Mouse (Mus musculus) E14TG2a.4 (cell line): Measurements from ENCODE around the gene Fam168b.

Experiments
- H3K27me3 ChIP-seq: 2 replicates; pipeline ENCODE4 v1.6.1; 2014; ENCODE audit warnings: low read length, control low read depth; ENCODE audit not compliant: insufficient read depth
- H3K36me3 ChIP-seq: 2 replicates; pipeline ENCODE4 v1.6.1; 2014; ENCODE audit warnings: low read length, control low read depth; ENCODE audit not compliant: insufficient read depth
- H3K4me1 ChIP-seq: replicated peaks from 2 replicates; pipeline ENCODE4 v1.6.1; 2014; ENCODE audit warnings: low read depth, low read length, control low read depth
- H3K4me3 ChIP-seq: replicated peaks from 2 replicates; pipeline ENCODE4 v1.5.1; 2014; ENCODE audit warnings: mild to moderate bottlenecking, low read length
- H3K9me3 ChIP-seq: 2 replicates; pipeline ENCODE4 v1.6.1; 2014; ENCODE audit warnings: low read length, control low read depth
- CTCF ChIP-seq: conservative IDR thresholded peaks from 2 replicates; pipeline ENCODE4 v1.5.1; 2014; ENCODE audit warnings: low read length
- NANOG ChIP-seq: IDR thresholded peaks from 2 replicates; pipeline ENCODE4 v1.6.1; 2014; ENCODE audit warnings: borderline replicate concordance, low read length, mixed read lengths
- POU5F1 ChIP-seq: IDR thresholded peaks from 2 replicates; pipeline ENCODE4 v1.6.1; 2014; ENCODE audit warnings: low read length, borderline replicate concordance

The Fam168b gene

GRCm38 (mm10) chr1:34855056-34855739 lies 12.3 kb upstream of the Fam168b start:
- peaks cover 52% of the 10 kb centered on the region for H3K4me1 ChIP-seq
- no peaks in the 10 kb centered on the region for H3K9me3 ChIP-seq
- H3K4me3 ChIP-seq, result no peak overlapping the region
- peaks cover 7% of the 10 kb centered on the region; the same call in 1 of the 2 replicates for H3K27me3 ChIP-seq
- TF ChIP-seq NANOG, result no peak
- TF ChIP-seq POU5F1, result no peak
- no peak for TF ChIP-seq CTCF
- H3K36me3 ChIP-seq, result no peaks in the 10 kb centered on the region

- no peaks in the 10 kb centered on the region for H3K36me3 ChIP-seq
- TF ChIP-seq NANOG, result no peak
- H3K27me3 ChIP-seq, result peaks cover 10% of the 10 kb centered on the region
Measured at GRCm38 (mm10) chr1:34853786-34854185, 10.9 kb upstream of the Fam168b start.

GRCm38 (mm10) chr1:34852116-34852878 lies 9.4 kb upstream of the Fam168b start:
- Histone ChIP-seq H3K36me3 (no peaks in the 10 kb centered on the region), H3K27me3 (peaks cover 10% of the 10 kb centered on the region), H3K4me1 (peaks cover 43% of the 10 kb centered on the region), H3K9me3 (no peaks in the 10 kb centered on the region), H3K4me3 (no peak overlapping the region)
- TF ChIP-seq CTCF (no peak), POU5F1 (no peak), NANOG (no peak)

More at GRCm38 (mm10) chr1:34853786-34854185, 10.9 kb upstream of the Fam168b start:
- H3K9me3 ChIP-seq, result no peaks in the 10 kb centered on the region
- peaks cover 46% of the 10 kb centered on the region for H3K4me1 ChIP-seq
- no peak overlapping the region for H3K4me3 ChIP-seq

- TF ChIP-seq POU5F1 (no peak), CTCF (no peak), NANOG (no peak)
- Histone ChIP-seq H3K36me3 (no peaks in the 10 kb centered on the region), H3K4me1 (peaks cover 43% of the 10 kb centered on the region), H3K4me3 (no peak overlapping the region), H3K27me3 (peaks cover 15% of the 10 kb centered on the region), H3K9me3 (0 out of 2 replicates have a peak, but pooled peaks cover 2% of the 10 kb centered on the region)
Measured at GRCm38 (mm10) chr1:34851562-34851961, 8.7 kb upstream of the Fam168b start.

- Histone ChIP-seq H3K9me3 (0 out of 2 replicates have a peak, but pooled peaks cover 3% of the 10 kb centered on the region), H3K27me3 (peaks cover 21% of the 10 kb centered on the region), H3K4me3 (no peak overlapping the region), H3K4me1 (peaks cover 43% of the 10 kb centered on the region), H3K36me3 (no peaks in the 10 kb centered on the region)
- no peak for TF ChIP-seq NANOG
- no peak for TF ChIP-seq CTCF
Measured at GRCm38 (mm10) chr1:34850343-34851136, 7.7 kb upstream of the Fam168b start.

- Histone ChIP-seq H3K4me1 (peaks cover 38% of the 10 kb centered on the region), H3K36me3 (no peaks in the 10 kb centered on the region), H3K27me3 (peaks cover 21% of the 10 kb centered on the region), H3K4me3 (peak within 1 kb of the TSS; percentile 79), H3K9me3 (0 out of 2 replicates have a peak, but pooled peaks cover 3% of the 10 kb centered on the region)
- TF ChIP-seq NANOG (no peak), POU5F1 (no peak), CTCF (no peak)
Measured at GRCm38 (mm10) chr1:34849745-34850342, 7.0 kb upstream of the Fam168b start, which contains the start of gene Plekhb2. TSS of gene Plekhb2 (plus strand) at chr1:34849976.

- TF ChIP-seq NANOG, result no peak
- TF ChIP-seq CTCF, result no peak
- Histone ChIP-seq H3K36me3 (no peaks in the 10 kb centered on the region), H3K27me3 (peaks cover 21% of the 10 kb centered on the region), H3K9me3 (0 out of 2 replicates have a peak, but pooled peaks cover 3% of the 10 kb centered on the region), H3K4me3 (no peak overlapping the region), H3K4me1 (peaks cover 30% of the 10 kb centered on the region)
Measured at GRCm38 (mm10) chr1:34847070-34847469, 4.2 kb upstream of the Fam168b start.

- Histone ChIP-seq H3K9me3 (0 out of 2 replicates have a peak, but pooled peaks cover 3% of the 10 kb centered on the region), H3K27me3 (peaks cover 10% of the 10 kb centered on the region; the same call in 1 of the 2 replicates), H3K4me3 (peak overlapping the region; percentile 88), H3K4me1 (peaks cover 50% of the 10 kb centered on the region), H3K36me3 (peaks cover 17% of the 10 kb centered on the region)
- no peak for TF ChIP-seq NANOG
- no peak for TF ChIP-seq POU5F1
- TF ChIP-seq CTCF, result no peak
Measured at GRCm38 (mm10) chr1:34842389-34842861, 440 bp downstream of the Fam168b start.
